Mouse (Mus musculus): ENCODE measurements around the gene Olfr1098. TPM values are rescaled to one million over a fixed set of nuclear protein-coding genes. Genes with fewer than 3 reads are reported as not detected.

The Olfr1098 gene
- polyA plus RNA-seq, 2 experiments: not detected

DNA sequence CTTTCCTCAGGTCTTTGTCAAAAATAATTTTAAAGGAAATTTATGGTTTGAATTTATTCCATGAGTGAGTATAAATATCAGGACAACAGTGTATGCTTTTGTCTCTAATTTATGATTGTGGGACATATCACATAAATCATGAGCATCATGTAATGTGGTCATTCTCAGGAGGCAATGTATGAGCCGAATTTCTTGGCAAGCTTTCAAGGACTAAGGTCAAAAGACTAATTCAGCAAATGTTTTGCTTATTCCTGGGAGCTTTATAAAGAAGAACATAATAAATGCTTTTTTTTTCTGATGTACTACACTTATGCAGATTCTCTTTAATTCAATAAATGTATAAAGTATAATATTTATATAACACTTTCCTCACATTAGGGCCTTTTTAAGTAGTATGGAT lies 49.6 kb downstream of the Olfr1098 start, which contains the start of gene Gm13723:
Gene Gm13723 (minus strand): TSS at position 101 of the 400 bp plus-strand sequence.
- no peak within 1 kb of the TSS for H3K4me2 ChIP-seq (ENCODE audit: low read depth)
- 42% methylated on average over 1 of the region's 1 CpGs for WGBS (ENCODE audit: insufficient replicate concordance)
- ATAC-seq (ENCODE audit: insufficient read depth): no peak
- no peaks in the 10 kb centered on the region for H3K4me1 ChIP-seq (replicated peaks; ENCODE audit: control insufficient read depth in 2 of 2, insufficient read depth in 2 of 2, low read length in 1 of 2)
- no peaks in the 10 kb centered on the region for H3K27me3 ChIP-seq (ENCODE audit: control insufficient read depth, insufficient read depth, low read length)
- no peak for DNase-seq (ENCODE audit: low read depth in 3 of 3, low spot score in 3 of 3)
- H3K4me3 ChIP-seq (ENCODE audit: insufficient read depth in 1 of 2, low read depth in 2 of 2, low read length in 2 of 2): no peak within 1 kb of the TSS
- no peaks in the 10 kb centered on the region for H3K9me3 ChIP-seq (ENCODE audit: control insufficient read depth, low read length)
- no peaks in the 10 kb centered on the region for H3K36me3 ChIP-seq (replicated peaks; ENCODE audit: control insufficient read depth, insufficient read depth, low read depth)
- no peak within 1 kb of the TSS for H3K27ac ChIP-seq
- no peak within 1 kb of the TSS for H3K9ac ChIP-seq (replicated peaks)
- no peak for TF ChIP-seq CTCF (IDR thresholded peaks at IDR 0.05; ENCODE audit: low read depth)
- TF ChIP-seq EP300 (IDR thresholded peaks at IDR 0.05; ENCODE audit: low read depth): no peak

Other genes starting within 250 kb of the Olfr1098 start
- gene Olfr1086, start 244.5 kb downstream of the Olfr1098 start, polyA plus RNA-seq (2012; rRNA removed): not detected in 2 replicates
- gene Olfr1086, start 244.5 kb downstream of the Olfr1098 start, polyA plus RNA-seq (2014; fragmentation: Nextera tagmentation; extraction: Ambion mirVana): not detected in 2 replicates
- not detected in 2 replicates for gene Olfr1087, start 226.2 kb downstream of the Olfr1098 start, polyA plus RNA-seq (2012; rRNA removed)
- not detected in 2 replicates for gene Olfr1087, start 226.2 kb downstream of the Olfr1098 start, polyA plus RNA-seq (2014; fragmentation: Nextera tagmentation; extraction: Ambion mirVana)
- not detected in 2 replicates for gene Olfr1089, start 190.8 kb downstream of the Olfr1098 start, polyA plus RNA-seq (2012; rRNA removed)
- gene Olfr1089, start 190.8 kb downstream of the Olfr1098 start, polyA plus RNA-seq (2014; fragmentation: Nextera tagmentation; extraction: Ambion mirVana): not detected in 2 replicates
- not detected in 2 replicates for gene Olfr1090, start 165.6 kb downstream of the Olfr1098 start, polyA plus RNA-seq (2012; rRNA removed)
- gene Olfr1090, start 165.6 kb downstream of the Olfr1098 start, polyA plus RNA-seq (2014; fragmentation: Nextera tagmentation; extraction: Ambion mirVana): not detected in 2 replicates
- gene Olfr1093, start 142.1 kb downstream of the Olfr1098 start, polyA plus RNA-seq (2012; rRNA removed): not detected in 2 replicates
- not detected in 2 replicates for gene Olfr1093, start 142.1 kb downstream of the Olfr1098 start, polyA plus RNA-seq (2014; fragmentation: Nextera tagmentation; extraction: Ambion mirVana)
- gene Olfr141, start 114.5 kb downstream of the Olfr1098 start, polyA plus RNA-seq (2012; rRNA removed): not detected in 2 replicates
- gene Olfr141, start 114.5 kb downstream of the Olfr1098 start, polyA plus RNA-seq (2014; fragmentation: Nextera tagmentation; extraction: Ambion mirVana): not detected in 2 replicates
- gene Olfr1094, start 99.9 kb downstream of the Olfr1098 start, polyA plus RNA-seq (2012; rRNA removed): not detected in 2 replicates
- not detected in 2 replicates for gene Olfr1094, start 99.9 kb downstream of the Olfr1098 start, polyA plus RNA-seq (2014; fragmentation: Nextera tagmentation; extraction: Ambion mirVana)
- not detected in 2 replicates for gene Olfr1095, start 72.8 kb downstream of the Olfr1098 start, polyA plus RNA-seq (2012; rRNA removed)
- gene Olfr1095, start 72.8 kb downstream of the Olfr1098 start, polyA plus RNA-seq (2014; fragmentation: Nextera tagmentation; extraction: Ambion mirVana): not detected in 2 replicates
- gene Gm13723, start 49.7 kb downstream of the Olfr1098 start, polyA plus RNA-seq (2012; rRNA removed): not detected in 2 replicates
- not detected in 2 replicates for gene Gm13723, start 49.7 kb downstream of the Olfr1098 start, polyA plus RNA-seq (2014; fragmentation: Nextera tagmentation; extraction: Ambion mirVana)
- gene Olfr1097, start 32.3 kb downstream of the Olfr1098 start, polyA plus RNA-seq (2012; rRNA removed): not detected in 2 replicates
- gene Olfr1097, start 32.3 kb downstream of the Olfr1098 start, polyA plus RNA-seq (2014; fragmentation: Nextera tagmentation; extraction: Ambion mirVana): not detected in 2 replicates
- gene Olfr1099, start 36.1 kb upstream of the Olfr1098 start, polyA plus RNA-seq (2012; rRNA removed): not detected in 2 replicates
- not detected in 2 replicates for gene Olfr1099, start 36.1 kb upstream of the Olfr1098 start, polyA plus RNA-seq (2014; fragmentation: Nextera tagmentation; extraction: Ambion mirVana)
- gene Olfr1100, start 55.4 kb upstream of the Olfr1098 start, polyA plus RNA-seq (2012; rRNA removed): not detected in 2 replicates
- gene Olfr1100, start 55.4 kb upstream of the Olfr1098 start, polyA plus RNA-seq (2014; fragmentation: Nextera tagmentation; extraction: Ambion mirVana): not detected in 2 replicates
- gene Olfr1101, start 66.7 kb upstream of the Olfr1098 start, polyA plus RNA-seq (2012; rRNA removed): not detected in 2 replicates
- gene Olfr1101, start 66.7 kb upstream of the Olfr1098 start, polyA plus RNA-seq (2014; fragmentation: Nextera tagmentation; extraction: Ambion mirVana): not detected in 2 replicates
- not detected in 2 replicates for gene Olfr1102, start 73.9 kb upstream of the Olfr1098 start, polyA plus RNA-seq (2012; rRNA removed)
- gene Olfr1102, start 73.9 kb upstream of the Olfr1098 start, polyA plus RNA-seq (2014; fragmentation: Nextera tagmentation; extraction: Ambion mirVana): not detected in 2 replicates
- gene Olfr1104, start 102.5 kb upstream of the Olfr1098 start, polyA plus RNA-seq (2012; rRNA removed): not detected in 2 replicates
- gene Olfr1104, start 102.5 kb upstream of the Olfr1098 start, polyA plus RNA-seq (2014; fragmentation: Nextera tagmentation; extraction: Ambion mirVana): not detected in 2 replicates
- gene Olfr1105, start 112.0 kb upstream of the Olfr1098 start, polyA plus RNA-seq (2012; rRNA removed): not detected in 2 replicates
- not detected in 2 replicates for gene Olfr1105, start 112.0 kb upstream of the Olfr1098 start, polyA plus RNA-seq (2014; fragmentation: Nextera tagmentation; extraction: Ambion mirVana)
- gene Olfr1106, start 127.7 kb upstream of the Olfr1098 start, polyA plus RNA-seq (2012; rRNA removed): not detected in 2 replicates
- not detected in 2 replicates for gene Olfr1106, start 127.7 kb upstream of the Olfr1098 start, polyA plus RNA-seq (2014; fragmentation: Nextera tagmentation; extraction: Ambion mirVana)
- not detected in 2 replicates for gene Olfr1107, start 151.3 kb upstream of the Olfr1098 start, polyA plus RNA-seq (2012; rRNA removed)
- gene Olfr1107, start 151.3 kb upstream of the Olfr1098 start, polyA plus RNA-seq (2014; fragmentation: Nextera tagmentation; extraction: Ambion mirVana): not detected in 2 replicates
- gene Olfr1109, start 171.5 kb upstream of the Olfr1098 start, polyA plus RNA-seq (2012; rRNA removed): not detected in 2 replicates
- gene Olfr1109, start 171.5 kb upstream of the Olfr1098 start, polyA plus RNA-seq (2014; fragmentation: Nextera tagmentation; extraction: Ambion mirVana): not detected in 2 replicates
- gene Olfr259, start 190.0 kb upstream of the Olfr1098 start, polyA plus RNA-seq (2012; rRNA removed): not detected in 2 replicates
- not detected in 2 replicates for gene Olfr259, start 190.0 kb upstream of the Olfr1098 start, polyA plus RNA-seq (2014; fragmentation: Nextera tagmentation; extraction: Ambion mirVana)
- gene Olfr1110, start 215.8 kb upstream of the Olfr1098 start, polyA plus RNA-seq (2012; rRNA removed): not detected in 2 replicates
- gene Olfr1110, start 215.8 kb upstream of the Olfr1098 start, polyA plus RNA-seq (2014; fragmentation: Nextera tagmentation; extraction: Ambion mirVana): not detected in 2 replicates
- gene Olfr1111, start 228.1 kb upstream of the Olfr1098 start, polyA plus RNA-seq (2012; rRNA removed): not detected in 2 replicates
- gene Olfr1111, start 228.1 kb upstream of the Olfr1098 start, polyA plus RNA-seq (2014; fragmentation: Nextera tagmentation; extraction: Ambion mirVana): not detected in 2 replicates

All from liver, embryonic 14.5 days (tissue).